Mouse (Mus musculus): ENCODE results near the gene Dop1b. TPM values are rescaled to one million over a fixed set of nuclear protein-coding genes. Genes with fewer than 3 reads are reported as not detected.
"Not testable (repeated sequence)": the region's sequence is repeated elsewhere in the genome, so short reads cannot be mapped to it uniquely, and the experiment has no call there.

Gene Dop1b
- total RNA-seq, 1 experiment from 2014 or later = 24.1 TPM

- DNase-seq = no peak
Observed at GRCm38 (mm10) chr16:93797021-93797840, 85.5 kb downstream of the Dop1b start.

- no peak for DNase-seq
Observed at GRCm38 (mm10) chr16:93797841-93798492, 86.3 kb downstream of the Dop1b start.

- DNase-seq = no peak
Observed at GRCm38 (mm10) chr16:93798623-93799022, 86.9 kb downstream of the Dop1b start.

GRCm38 (mm10) chr16:93799071-93799470 lies 87.4 kb downstream of the Dop1b start:
- no peak for DNase-seq

GRCm38 (mm10) chr16:93799936-93800335 lies 88.2 kb downstream of the Dop1b start:
- no peak for DNase-seq

GRCm38 (mm10) chr16:93807167-93807566 lies 95.5 kb downstream of the Dop1b start:
- no peak for DNase-seq

GRCm38 (mm10) chr16:93807961-93808554 lies 96.4 kb downstream of the Dop1b start:
- DNase-seq = peak; percentile 29

GRCm38 (mm10) chr16:93815856-93816736 lies 104.4 kb downstream of the Dop1b start:
- peak; percentile 75 for DNase-seq

- DNase-seq = peak; percentile 27
Observed at GRCm38 (mm10) chr16:93816861-93817260, 105.2 kb downstream of the Dop1b start.

GRCm38 (mm10) chr16:93817371-93817770 lies 105.7 kb downstream of the Dop1b start:
- DNase-seq = no peak

GRCm38 (mm10) chr16:93818691-93819324 lies 107.1 kb downstream of the Dop1b start:
- DNase-seq = peak; percentile 23

- DNase-seq = no peak
Observed at GRCm38 (mm10) chr16:93819325-93819696, 107.6 kb downstream of the Dop1b start.

GRCm38 (mm10) chr16:93820040-93820439 lies 108.3 kb downstream of the Dop1b start:
- DNase-seq = no peak

GRCm38 (mm10) chr16:93821706-93822105 lies 110.0 kb downstream of the Dop1b start:
- DNase-seq = no peak

- not testable (repeated sequence) for DNase-seq
Observed at GRCm38 (mm10) chr16:93822433-93823225, 110.9 kb downstream of the Dop1b start.

GRCm38 (mm10) chr16:93824799-93825198 lies 113.1 kb downstream of the Dop1b start:
- peak; percentile 24 for DNase-seq

- no peak for DNase-seq
Observed at GRCm38 (mm10) chr16:93825463-93825862, 113.8 kb downstream of the Dop1b start.

GRCm38 (mm10) chr16:93826054-93826453 lies 114.3 kb downstream of the Dop1b start:
- DNase-seq = no peak

GRCm38 (mm10) chr16:93826478-93826877 lies 114.8 kb downstream of the Dop1b start:
- not testable (repeated sequence) for DNase-seq

GRCm38 (mm10) chr16:93826909-93827308 lies 115.2 kb downstream of the Dop1b start:
- no peak for DNase-seq

GRCm38 (mm10) chr16:93829526-93829925 lies 117.8 kb downstream of the Dop1b start:
- no peak for DNase-seq
